Mouse (Mus musculus) fibroblast of lung, adult 2 months (primary cell): ENCODE data around the gene Togaram2.
"Not testable (repeated sequence)": the region's sequence is repeated elsewhere in the genome, so short reads cannot be mapped to it uniquely, and the experiment has no call there.

Experiments used
- DNase-seq: peaks from one replicate; pipeline ENCODE4 v3.0.0-alpha.2; 2011; ENCODE audit warnings: low read depth

The Togaram2 gene

GRCm38 (mm10) chr17:71736442-71736841 is 63.4 kb downstream of the Togaram2 start:
- no peak for DNase-seq

DNA sequence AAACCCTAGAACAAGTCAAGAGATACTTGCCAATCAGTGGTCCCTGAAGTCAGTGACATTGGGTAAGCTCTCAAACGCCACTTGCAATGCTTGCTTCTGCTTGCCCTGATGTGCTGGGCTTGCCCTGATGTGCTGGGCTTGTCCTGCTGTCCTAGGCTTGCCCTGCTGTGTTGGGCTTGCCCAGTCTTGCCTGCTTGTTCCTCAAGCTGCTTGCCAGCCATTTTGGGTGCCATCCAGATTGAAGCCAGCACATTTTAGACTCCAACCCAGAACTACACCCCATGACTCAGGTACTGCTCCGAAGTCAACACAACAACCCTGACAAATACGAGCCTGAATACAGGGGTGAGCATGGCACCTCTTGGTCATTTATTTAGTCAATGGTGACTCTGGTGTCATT is 69.1 kb downstream of the Togaram2 start:
- DNase-seq = peak; percentile 33

- peak; percentile 56 for DNase-seq
Measured at GRCm38 (mm10) chr17:71742935-71743334, 69.9 kb downstream of the Togaram2 start.

- DNase-seq = no peak
Measured at GRCm38 (mm10) chr17:71746114-71746513, 73.1 kb downstream of the Togaram2 start.

DNA sequence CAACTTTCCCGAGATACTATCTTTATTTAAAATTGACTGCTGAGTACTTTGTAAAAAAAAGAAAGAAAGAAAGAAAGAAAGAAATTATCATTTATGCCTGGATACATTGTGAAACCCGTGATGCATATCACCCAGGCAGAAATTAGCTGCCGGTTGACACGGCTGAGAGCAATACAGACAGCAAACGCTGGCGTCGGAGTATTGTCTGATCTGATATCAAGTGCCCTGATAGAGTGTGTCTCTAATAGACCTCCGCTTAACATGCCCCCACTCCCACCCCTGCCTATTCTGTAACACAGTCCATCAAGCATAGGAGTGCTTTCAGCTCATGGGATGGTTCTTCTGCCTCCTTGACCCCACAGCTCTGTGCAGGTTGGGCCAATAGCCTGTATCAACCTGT is 74.5 kb downstream of the Togaram2 start:
- no peak for DNase-seq

GRCm38 (mm10) chr17:71749616-71750168 is 76.6 kb downstream of the Togaram2 start:
- no peak for DNase-seq

- DNase-seq = no peak
Measured at GRCm38 (mm10) chr17:71752831-71753230, 79.8 kb downstream of the Togaram2 start, which contains the start of gene Pcare. TSS of gene Pcare (minus strand) at chr17:71752894.

DNA sequence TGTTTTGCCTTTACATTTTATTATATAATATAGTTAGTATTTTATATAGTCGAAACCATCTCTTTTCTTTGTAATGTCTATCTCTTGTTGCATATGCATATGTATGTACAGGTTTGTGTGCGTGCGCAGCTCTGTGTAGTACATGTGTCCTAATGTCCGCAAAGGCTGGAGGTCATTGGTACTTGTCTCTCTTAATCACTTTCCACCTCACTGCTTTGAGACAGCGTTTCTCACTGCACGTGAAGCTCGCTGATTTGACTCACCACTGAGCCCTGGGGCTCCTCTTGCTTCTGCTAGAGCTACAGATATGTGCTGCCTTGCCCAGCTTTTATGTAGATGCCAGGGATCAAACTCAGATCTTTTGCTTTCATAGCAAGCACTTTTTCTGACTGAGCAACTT is 87.5 kb downstream of the Togaram2 start:
- no peak for DNase-seq

- DNase-seq = not testable (repeated sequence)
Measured at GRCm38 (mm10) chr17:71768173-71768572, 95.1 kb downstream of the Togaram2 start, which contains the start of gene Clip4. TSS of gene Clip4 (plus strand) at chr17:71768473.

- DNase-seq = no peak
Measured at GRCm38 (mm10) chr17:71769564-71769963, 96.5 kb downstream of the Togaram2 start.

DNA sequence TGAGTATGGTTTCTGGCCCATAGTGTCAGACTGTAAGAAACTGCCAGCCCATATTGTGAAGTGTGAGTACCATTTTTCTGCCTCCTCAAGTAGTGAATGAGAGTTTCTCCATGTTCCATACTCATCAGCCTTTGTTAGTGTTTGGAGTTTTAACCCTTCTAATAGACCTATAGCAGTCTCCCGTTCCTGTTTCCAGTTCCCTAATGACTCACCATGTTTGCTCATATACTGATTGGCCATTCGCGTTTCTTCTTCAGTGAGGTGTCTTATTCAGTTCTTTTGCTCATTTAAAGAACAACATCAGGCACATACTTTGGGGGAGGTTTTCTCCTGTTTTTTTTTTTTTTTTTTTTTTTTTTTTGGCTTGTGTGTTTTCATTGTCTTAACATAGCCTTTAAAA is 97.6 kb downstream of the Togaram2 start:
- no peak for DNase-seq

DNA sequence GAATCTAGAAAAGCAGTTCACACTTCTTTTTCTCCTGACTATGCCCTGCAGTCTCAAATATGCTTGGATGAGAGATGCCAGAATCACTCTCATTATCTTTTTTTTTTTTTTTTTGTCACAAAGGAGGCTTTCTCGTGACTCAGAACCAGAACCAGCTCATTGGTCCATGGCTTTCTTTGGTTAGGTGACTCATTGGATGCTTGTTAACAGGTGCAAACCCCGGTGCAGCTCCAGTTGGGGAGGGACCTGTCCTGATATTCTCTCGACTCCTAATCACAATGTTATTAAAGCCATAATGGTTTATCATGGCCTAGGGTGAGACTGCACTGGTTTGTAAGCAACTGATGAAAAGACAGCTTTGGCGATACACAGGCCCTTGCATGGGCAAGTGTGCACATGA is 101.1 kb downstream of the Togaram2 start:
- no peak for DNase-seq

DNA sequence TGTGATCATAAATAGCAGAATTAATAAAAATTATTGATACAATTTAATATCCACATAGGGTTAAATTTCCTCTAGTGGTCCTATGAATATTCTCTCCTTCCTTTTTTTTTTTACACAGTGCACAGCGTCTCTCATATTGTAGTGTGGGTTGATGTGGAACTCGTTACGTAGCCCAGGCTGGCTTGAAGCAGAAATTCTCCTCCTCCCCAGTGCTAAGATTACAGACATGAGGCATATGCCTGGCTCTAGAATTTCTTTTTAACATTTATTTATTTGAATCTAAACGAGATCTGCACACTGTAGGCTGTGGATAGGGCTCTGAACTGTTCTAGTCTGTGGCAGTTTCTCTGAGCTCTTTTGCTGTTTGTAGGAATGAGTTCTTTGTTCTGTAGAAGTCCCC is 102.2 kb downstream of the Togaram2 start:
- DNase-seq = no peak

DNA sequence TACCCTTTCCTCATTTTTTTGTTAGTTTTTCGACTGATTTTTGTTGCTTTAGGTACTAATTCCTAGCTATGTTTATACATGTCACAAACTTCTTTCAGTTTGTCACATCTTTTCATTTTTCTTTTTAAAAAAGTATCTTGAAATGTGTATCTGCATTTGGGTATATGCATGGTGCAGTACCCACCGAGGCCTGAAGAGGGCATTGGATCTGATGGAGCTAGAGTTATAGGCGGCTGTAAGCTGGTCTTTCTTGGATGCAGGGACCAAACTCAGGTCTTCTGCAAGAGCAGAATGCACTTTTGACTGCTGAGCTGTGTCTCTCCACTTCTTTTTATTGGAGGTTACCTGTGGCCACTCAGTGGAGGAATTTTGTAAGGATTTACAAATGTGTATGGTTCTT is 105.6 kb downstream of the Togaram2 start:
- no peak for DNase-seq
